Mouse (Mus musculus) splenic B cell, adult 2 months (primary cell): ENCODE data around the gene Tmem132d.

ENCODE experiments used
- DNase-seq: peaks from one replicate; pipeline ENCODE4 v3.0.0-alpha.2; 2011; ENCODE audit warnings: low read depth, low spot score
- H3K27me3 ChIP-seq: 2 replicates; pipeline ENCODE4 v1.6.1; 2012; ENCODE audit warnings: mild to moderate bottlenecking, low read length, moderate library complexity, mixed read lengths; ENCODE audit not compliant: control insufficient read depth, poor library complexity, insufficient read depth, severe bottlenecking
- H3K36me3 ChIP-seq: 2 replicates; pipeline ENCODE4 v1.6.1; 2012; ENCODE audit warnings: mild to moderate bottlenecking, low read length, moderate library complexity, mixed read lengths; ENCODE audit not compliant: control insufficient read depth, poor library complexity, insufficient read depth, severe bottlenecking

Tmem132d gene

DNA sequence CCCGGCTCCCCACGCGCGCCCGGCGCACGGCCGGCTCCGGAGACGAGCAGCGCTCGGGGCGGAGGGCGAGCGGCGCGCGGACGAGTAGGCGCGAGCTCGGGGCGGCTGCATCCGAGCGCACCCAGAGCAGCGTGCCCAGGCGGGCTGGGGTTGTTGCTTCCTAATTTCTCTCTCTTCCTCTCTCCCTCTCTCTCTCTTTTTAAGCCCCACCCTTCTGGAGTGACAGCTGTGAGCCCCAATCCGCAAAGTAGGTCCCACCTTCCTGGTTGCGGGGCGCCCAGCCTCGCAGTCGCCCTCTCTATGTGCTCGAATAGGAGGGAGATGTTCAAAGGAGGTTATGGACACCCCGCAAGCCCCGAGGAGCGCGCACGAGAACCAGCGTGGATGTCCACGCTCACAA lies at the start of gene Tmem132d:
Gene Tmem132d (minus strand): TSS at position 162 of the 400 bp plus-strand sequence.
- no peaks in the 10 kb centered on the region for H3K36me3 ChIP-seq
- no peak for DNase-seq
- H3K27me3 ChIP-seq, result no peaks in the 10 kb centered on the region

DNA sequence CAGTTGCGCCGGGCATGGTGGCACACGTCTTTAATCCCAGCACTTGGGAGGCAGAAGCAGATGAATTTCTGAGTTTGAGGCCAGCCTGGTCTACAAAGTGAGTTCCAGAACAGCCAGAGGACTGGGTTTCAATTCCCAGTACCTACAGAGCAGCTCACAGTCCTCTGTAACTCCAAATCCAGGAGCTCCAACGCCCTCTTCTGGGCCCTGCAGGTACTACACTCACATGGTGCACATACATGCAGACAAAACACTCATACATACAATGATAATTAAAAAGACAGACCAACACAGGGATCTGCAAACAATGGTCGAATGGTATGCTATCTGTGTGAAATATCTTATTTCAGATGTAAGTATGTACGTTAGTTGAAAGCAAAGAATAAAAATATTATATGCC lies 47.9 kb upstream of the Tmem132d start:
- no peak for DNase-seq
- H3K36me3 ChIP-seq, result no peaks in the 10 kb centered on the region
- H3K27me3 ChIP-seq, result no peaks in the 10 kb centered on the region

DNA sequence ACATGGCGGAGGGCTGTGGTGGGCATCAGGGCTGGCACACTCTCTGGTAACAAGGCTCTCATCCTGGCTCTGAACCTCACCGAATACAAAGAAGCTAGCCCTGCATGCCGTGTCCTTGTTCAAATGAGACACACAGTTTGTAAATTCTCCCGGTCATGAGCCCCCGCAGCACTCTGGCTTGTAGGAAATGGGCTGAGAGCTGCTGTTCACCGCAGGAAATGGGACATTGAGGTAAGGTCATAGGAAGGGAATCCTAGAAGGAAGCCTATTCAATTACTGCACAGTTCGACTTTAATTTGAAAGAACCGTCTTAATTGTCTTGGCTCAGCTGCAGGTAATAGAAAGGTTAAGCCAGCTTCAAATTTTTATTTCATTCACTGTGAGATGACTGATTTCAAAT lies 42.5 kb upstream of the Tmem132d start:
- no peak for DNase-seq
- H3K27me3 ChIP-seq, result no peaks in the 10 kb centered on the region

DNA sequence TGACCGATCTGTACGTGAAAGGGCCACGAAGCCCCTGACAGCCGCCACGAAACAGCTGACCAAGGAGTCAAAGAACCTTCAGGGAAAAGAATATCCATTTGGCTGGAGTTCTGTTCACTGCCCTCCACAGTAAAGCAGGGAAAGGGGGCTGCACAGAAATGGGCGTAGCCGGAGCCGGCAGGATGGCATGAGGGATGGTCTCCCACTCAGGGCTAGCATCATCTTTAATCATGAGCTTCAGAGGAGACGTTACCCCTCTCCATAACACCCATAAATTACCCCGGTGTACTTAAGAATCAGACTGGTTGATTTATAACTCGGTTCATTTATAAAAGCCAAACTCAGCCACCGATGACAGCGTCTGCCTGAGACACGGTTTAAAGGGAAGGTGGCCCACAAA lies 36.9 kb upstream of the Tmem132d start:
- DNase-seq, result no peak
- Histone ChIP-seq H3K36me3 (no peaks in the 10 kb centered on the region), H3K27me3 (no peaks in the 10 kb centered on the region)

More for the DNA sequence above, 42.5 kb upstream of the Tmem132d start:
- no peaks in the 10 kb centered on the region for H3K36me3 ChIP-seq

DNA sequence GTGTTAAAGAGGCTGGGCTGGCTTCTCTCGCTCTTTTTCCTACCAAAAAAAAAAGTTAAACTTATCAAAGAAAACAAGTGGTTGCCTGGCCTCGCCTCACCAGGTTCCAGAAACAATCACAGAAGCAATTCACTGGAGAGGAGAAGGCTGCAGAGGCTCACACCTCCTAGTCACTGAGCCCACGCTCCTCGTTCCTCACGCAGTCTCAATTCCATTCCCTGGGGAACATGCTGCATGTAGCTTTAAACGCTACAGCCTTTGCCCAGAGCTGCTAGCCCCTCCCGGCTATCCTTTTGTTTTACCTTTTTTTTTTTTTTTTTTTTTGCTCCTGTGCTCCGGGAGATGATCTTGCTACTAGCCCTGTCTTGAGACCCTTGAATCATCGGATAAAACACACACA lies 31.6 kb upstream of the Tmem132d start:
- Histone ChIP-seq H3K36me3 (no peaks in the 10 kb centered on the region), H3K27me3 (no peaks in the 10 kb centered on the region)
- no peak for DNase-seq

DNA sequence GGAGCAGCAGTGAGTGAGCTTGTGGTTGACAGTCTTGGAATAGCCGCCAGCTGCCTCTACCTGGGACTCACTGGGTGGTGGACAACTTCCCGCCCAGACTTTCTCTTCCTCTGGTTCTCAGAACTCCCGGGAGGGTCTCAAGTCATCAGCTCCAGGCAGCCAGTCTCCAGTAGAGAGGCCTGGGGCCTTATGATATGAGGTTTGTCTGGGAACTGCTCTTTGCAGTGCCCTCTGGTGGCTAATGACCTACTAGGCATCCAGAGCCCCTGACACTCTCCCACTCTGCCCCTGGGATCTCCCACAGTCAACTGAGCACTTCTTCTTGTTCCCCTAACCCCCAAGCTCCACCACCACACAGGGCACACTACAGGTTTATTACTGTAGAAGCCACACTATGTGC lies 27.7 kb upstream of the Tmem132d start:
- H3K36me3 ChIP-seq, result no peaks in the 10 kb centered on the region
- no peak for DNase-seq
- no peaks in the 10 kb centered on the region for H3K27me3 ChIP-seq

DNA sequence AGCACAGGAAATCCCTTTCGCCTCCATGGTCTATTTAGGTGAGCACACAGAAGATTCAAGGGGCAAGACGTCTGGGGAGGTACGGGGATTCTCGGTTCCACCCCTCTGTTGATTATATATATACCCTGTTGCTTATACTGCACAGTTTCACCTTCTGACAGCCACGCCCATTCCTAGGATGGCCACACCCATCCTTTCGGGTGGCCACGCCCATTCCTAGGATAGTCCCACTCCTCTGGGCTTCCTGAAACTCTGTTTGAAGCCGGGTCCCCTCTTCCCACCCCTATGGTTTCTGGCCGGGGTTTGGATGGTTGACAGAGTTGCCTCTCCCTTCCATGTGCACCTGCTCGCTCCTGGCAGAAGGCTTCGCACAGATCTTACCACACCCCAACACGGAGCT lies 22.9 kb upstream of the Tmem132d start:
- no peak for DNase-seq
- Histone ChIP-seq H3K27me3 (no peaks in the 10 kb centered on the region), H3K36me3 (no peaks in the 10 kb centered on the region)

DNA sequence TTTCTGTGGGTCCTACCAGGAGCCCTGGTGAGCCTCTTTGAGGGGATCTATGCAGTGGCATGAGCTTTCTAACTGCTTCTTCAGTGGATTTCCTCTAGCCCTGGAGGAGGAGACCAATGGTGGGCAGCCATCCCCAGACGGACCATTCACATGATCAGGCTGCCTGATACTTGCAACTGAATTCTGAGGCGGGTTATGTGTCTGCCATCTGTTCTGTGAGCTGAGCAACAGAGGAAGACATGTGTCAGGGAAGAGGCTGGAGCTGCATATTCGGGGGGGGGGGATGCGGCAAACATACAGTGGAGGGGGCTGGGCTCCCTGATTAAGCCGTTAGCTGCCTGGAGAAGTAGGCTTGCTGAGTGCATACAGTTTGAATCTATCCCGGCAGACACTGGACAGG lies 19.3 kb upstream of the Tmem132d start:
- no peaks in the 10 kb centered on the region for H3K36me3 ChIP-seq
- no peaks in the 10 kb centered on the region for H3K27me3 ChIP-seq
- DNase-seq, result no peak

DNA sequence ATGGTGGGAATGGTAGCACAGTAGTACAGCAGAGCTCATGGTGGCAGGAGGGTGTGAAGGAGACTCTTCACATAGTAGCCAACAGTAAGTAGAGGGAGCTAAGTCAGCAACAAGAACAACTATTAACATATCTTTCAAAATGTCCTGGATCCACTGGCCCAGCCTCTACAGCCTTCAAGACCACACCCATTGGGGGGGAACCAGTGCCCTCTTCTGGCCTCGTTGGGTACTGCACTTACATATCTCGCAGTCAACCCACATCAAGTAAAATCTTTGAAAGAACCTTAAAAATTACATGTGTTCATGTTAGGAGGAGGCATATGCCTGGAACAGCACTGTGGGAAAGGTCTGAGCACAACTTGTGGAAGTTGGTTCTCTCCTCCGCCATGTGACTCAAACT lies 17.9 kb upstream of the Tmem132d start:
- Histone ChIP-seq H3K27me3 (no peaks in the 10 kb centered on the region), H3K36me3 (no peaks in the 10 kb centered on the region)
- DNase-seq, result peak; percentile 0

DNA sequence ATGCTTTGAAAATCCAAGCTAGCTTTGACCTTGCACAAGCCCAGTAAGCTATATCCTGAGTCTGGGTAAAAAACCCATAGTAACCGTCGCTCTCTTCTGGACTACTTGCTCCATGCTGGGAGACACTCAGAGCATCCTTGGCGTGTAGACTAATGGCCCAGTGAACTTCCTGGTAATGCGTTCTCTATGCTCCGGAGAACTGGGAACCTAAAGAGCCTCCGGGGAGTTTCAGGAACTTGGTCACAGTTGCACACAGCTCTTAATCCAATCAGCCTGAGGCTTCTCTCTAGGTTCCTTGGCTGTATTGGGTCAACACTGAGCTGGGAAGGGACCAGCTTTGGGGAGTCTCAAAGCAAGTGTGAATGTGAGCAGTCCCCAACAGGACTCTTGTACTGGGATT lies 12.0 kb upstream of the Tmem132d start:
- DNase-seq, result no peak
- H3K27me3 ChIP-seq, result no peaks in the 10 kb centered on the region
- H3K36me3 ChIP-seq, result no peaks in the 10 kb centered on the region

DNA sequence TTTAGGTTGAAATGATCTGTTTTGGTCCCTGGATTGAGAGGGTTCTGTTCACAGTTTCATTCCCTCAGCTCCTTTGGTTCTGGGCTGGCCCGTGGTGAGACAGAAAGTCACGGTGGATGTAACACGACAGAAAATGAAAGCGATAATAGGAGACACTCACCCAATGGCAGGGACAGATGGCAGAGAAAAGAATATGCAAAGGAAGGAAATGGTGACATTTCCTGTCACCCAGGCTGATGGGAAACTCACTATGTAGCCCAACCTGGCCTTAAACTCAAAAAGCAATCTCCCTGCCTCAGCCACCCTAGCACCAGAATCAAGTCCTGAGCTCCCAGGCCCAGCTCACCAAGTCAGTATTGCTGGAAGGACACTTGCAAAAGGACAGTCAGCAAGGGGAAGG lies 11.0 kb upstream of the Tmem132d start:
- Histone ChIP-seq H3K27me3 (no peaks in the 10 kb centered on the region), H3K36me3 (no peaks in the 10 kb centered on the region)
- DNase-seq, result no peak

DNA sequence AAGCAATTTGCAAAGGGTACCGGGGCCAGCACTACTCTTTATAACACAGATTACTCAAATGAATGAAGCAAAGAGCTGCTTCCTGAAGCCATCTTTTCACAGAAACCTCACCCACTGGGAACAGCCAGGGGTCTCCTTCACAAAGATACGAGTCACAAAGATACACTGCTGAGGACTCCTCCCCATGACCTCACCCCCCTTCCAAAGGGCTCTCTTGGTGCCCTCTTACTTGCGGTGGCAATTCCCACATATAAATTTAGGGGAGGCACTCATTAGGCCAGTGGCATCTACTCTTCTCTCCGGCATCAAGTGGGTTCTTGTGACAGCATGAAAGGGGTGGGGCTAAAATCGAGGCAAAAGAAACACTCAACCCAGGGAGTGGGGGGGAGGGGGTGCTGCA lies 8.2 kb upstream of the Tmem132d start:
- no peaks in the 10 kb centered on the region for H3K36me3 ChIP-seq
- no peak for DNase-seq
- no peaks in the 10 kb centered on the region for H3K27me3 ChIP-seq

DNA sequence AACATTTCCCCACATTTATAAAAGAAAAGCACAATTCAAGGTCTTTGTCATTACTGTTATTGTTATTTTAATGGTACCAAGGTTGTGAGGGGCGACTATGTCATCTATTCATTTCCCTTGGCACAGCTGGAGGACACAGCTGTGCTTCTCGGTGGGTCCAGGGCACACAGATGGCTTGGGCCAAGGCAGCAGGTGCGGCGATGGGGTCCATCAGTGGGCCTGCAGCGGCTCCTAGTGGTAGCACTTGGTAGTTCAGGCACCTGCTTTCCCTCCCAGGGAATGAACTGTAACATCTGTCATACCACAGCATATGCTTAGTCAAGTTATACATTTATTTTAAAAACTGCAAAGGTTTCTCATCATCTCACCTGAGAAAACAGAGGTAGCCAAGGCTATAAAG lies 7.0 kb upstream of the Tmem132d start:
- DNase-seq, result no peak
- H3K36me3 ChIP-seq, result no peaks in the 10 kb centered on the region
- no peaks in the 10 kb centered on the region for H3K27me3 ChIP-seq

DNA sequence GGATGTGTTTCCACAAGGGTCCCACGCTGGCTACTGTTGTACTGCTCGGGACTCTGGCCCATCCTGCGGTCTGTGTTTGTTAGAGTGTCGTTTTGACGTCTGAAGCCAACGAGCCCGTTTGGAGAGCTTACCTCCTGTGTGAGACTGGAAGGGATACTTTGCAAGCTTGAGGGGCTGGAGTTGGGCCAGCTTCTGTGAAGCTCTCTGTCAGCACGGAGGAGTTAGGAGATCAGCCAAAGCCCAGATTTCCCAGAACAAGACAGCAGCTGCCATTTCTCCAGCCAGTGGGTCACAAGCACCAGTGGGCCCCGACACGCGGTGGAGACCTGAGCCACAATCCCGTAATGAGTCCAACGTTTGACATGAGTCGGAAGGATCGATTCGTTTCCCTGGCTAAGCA lies 5.2 kb upstream of the Tmem132d start:
- Histone ChIP-seq H3K27me3 (no peaks in the 10 kb centered on the region), H3K36me3 (no peaks in the 10 kb centered on the region)
- no peak for DNase-seq

DNA sequence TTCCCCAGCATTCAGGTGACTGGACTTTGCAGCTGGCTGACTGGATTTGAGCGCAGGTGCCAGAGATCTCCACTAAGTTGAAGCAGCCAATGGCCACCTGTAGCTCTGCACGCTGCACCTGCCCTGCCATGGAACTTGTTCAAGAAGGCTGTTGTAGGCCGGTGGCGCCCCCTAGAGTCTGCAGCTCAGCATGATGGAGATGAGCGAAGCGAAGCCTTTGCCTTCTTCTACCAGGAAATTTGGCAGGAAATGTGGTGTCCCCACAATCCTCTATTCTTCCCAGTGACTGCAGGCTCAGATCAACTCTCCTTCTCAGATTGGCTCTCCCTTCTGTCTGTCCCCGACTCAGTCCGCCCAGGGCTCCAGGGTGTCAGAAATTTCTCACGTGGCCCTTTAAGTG lies 4.0 kb upstream of the Tmem132d start:
- H3K27me3 ChIP-seq, result no peaks in the 10 kb centered on the region
- no peak for DNase-seq
- no peaks in the 10 kb centered on the region for H3K36me3 ChIP-seq

DNA sequence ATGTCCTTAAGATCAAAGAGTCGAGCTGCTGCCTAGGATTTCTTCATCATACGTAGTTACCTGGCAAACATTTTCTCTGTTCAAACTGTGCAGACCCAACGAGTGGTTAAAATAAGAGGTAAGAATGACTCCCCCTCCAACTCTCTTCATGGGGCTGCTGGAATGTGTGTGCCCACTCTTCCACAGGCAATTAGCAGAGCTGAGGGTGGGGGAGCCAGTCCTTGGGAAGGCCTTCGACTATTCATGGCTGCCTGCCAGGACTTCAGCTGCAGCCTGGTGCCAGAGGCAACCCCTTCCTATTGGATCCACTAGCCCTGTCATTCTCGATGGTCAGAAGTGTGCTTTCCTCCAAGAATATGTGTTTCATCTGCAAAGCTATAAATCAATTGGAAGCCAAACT lies 2.8 kb upstream of the Tmem132d start:
- Histone ChIP-seq H3K27me3 (no peaks in the 10 kb centered on the region), H3K36me3 (no peaks in the 10 kb centered on the region)
- DNase-seq, result no peak
